Mouse (Mus musculus) kidney, embryonic 16.5 days (tissue): ENCODE data around the gene Brinp1. TPM values are rescaled to one million over a fixed set of nuclear protein-coding genes. Genes with fewer than 3 reads are reported as not detected.
A peak's percentile ranks its signal among the peaks of the same experiment; 100 is the strongest.
"Not testable (repeated sequence)": the region's sequence is repeated elsewhere in the genome, so short reads cannot be mapped to it uniquely, and the experiment has no call there.

Source experiments
- ATAC-seq: fragments of 200-750 bp; cut with Nextera tagmentation; 2 replicates; pipeline ENCODE4 v1.8.0; 2017; ENCODE audit warnings: moderate TSS enrichment; ENCODE audit not compliant: low FRiP score, low TSS enrichment
- H3K27ac ChIP-seq: fragments of 300-500 bp; sonication (generic); 2 replicates; pipeline ENCODE4 v1.5.1; 2014; ENCODE audit warnings: low read length
- H3K27me3 ChIP-seq: fragments of 300-500 bp; sonication (generic); 2 replicates; pipeline ENCODE4 v1.6.1; 2014; ENCODE audit warnings: low read length, control low read depth, mixed read lengths; ENCODE audit not compliant: insufficient read depth
- H3K36me3 ChIP-seq: fragments of 300-500 bp; sonication (generic); 2 replicates; pipeline ENCODE4 v1.6.1; 2014; ENCODE audit warnings: low read length, control low read depth, mixed read lengths; ENCODE audit not compliant: insufficient read depth
- H3K4me1 ChIP-seq: fragments of 300-500 bp; sonication (generic); 2 replicates; pipeline ENCODE4 v1.6.1; 2014; ENCODE audit warnings: low read length, control low read depth, mixed read lengths; ENCODE audit not compliant: insufficient read depth
- H3K4me2 ChIP-seq: fragments of 300-500 bp; sonication (generic); replicated peaks from 2 replicates; pipeline ENCODE4 v1.6.1; 2014; ENCODE audit warnings: low read depth, low read length
- H3K4me3 ChIP-seq: fragments of 300-500 bp; sonication (generic); 2 replicates; pipeline ENCODE4 v1.5.1; 2014; ENCODE audit warnings: mild to moderate bottlenecking, low read length
- H3K9ac ChIP-seq: fragments of 300-500 bp; sonication (generic); replicated peaks from 2 replicates; pipeline ENCODE4 v1.6.1; 2014; ENCODE audit warnings: low read length
- H3K9me3 ChIP-seq: fragments of 300-500 bp; sonication (generic); 2 replicates; pipeline ENCODE4 v1.6.1; 2016; ENCODE audit warnings: low read length, control low read depth
- WGBS: fragments of 180-500 bp; shearing (Covaris S2); extraction: QIAGEN DNeasy Blood & Tissue Kit; methylation state at CpG from one replicate; pipeline ENCODE4 v1.1.7; 2014; 5-methylcytosine and 5-hydroxymethylcytosine counted together
- polyA plus RNA-seq: library from polyadenylated mRNA; unstranded; fragments of >200 nt; fragmentation: Nextera tagmentation; extraction: Ambion mirVana; gene quantifications from 2 replicates; pipeline ENCODE4 v1.2.1, GENCODE M21; 2015

The Brinp1 gene
- polyA plus RNA-seq, 1 experiment from 2014 or later, result 5.5 TPM

- H3K9ac ChIP-seq, result no peak overlapping the region
- no peak overlapping the region for H3K27ac ChIP-seq
- no peak for ATAC-seq
- H3K4me2 ChIP-seq, result no peak overlapping the region
- no peaks in the 10 kb centered on the region for H3K9me3 ChIP-seq
- H3K4me3 ChIP-seq, result no peak overlapping the region
- no peaks in the 10 kb centered on the region for H3K36me3 ChIP-seq
- WGBS, result 65% methylated on average over 3 of the region's 3 CpGs
- no peaks in the 10 kb centered on the region for H3K27me3 ChIP-seq
- no peaks in the 10 kb centered on the region for H3K4me1 ChIP-seq
Observed at GRCm38 (mm10) chr4:68849671-68850070, 104.5 kb downstream of the Brinp1 start.

GRCm38 (mm10) chr4:68846976-68847375, 107.2 kb downstream of the Brinp1 start:
- H3K9me3 ChIP-seq, result no peaks in the 10 kb centered on the region
- no peak overlapping the region for H3K4me3 ChIP-seq
- ATAC-seq, result no peak
- H3K9ac ChIP-seq, result no peak overlapping the region
- H3K36me3 ChIP-seq, result no peaks in the 10 kb centered on the region
- no peaks in the 10 kb centered on the region for H3K4me1 ChIP-seq
- no peak overlapping the region for H3K4me2 ChIP-seq
- no peaks in the 10 kb centered on the region for H3K27me3 ChIP-seq
- 67% methylated on average over 1 of the region's 1 CpGs for WGBS
- no peak overlapping the region for H3K27ac ChIP-seq

- WGBS, result 52% methylated on average over 3 of the region's 3 CpGs
- H3K27me3 ChIP-seq, result no peaks in the 10 kb centered on the region
- no peaks in the 10 kb centered on the region for H3K36me3 ChIP-seq
- H3K9ac ChIP-seq, result no peak overlapping the region
- H3K27ac ChIP-seq, result no peak overlapping the region
- H3K4me2 ChIP-seq, result no peak overlapping the region
- H3K4me1 ChIP-seq, result no peaks in the 10 kb centered on the region
- H3K4me3 ChIP-seq, result no peak overlapping the region
- ATAC-seq, result no peak
- no peaks in the 10 kb centered on the region for H3K9me3 ChIP-seq
Observed at GRCm38 (mm10) chr4:68845964-68846363, 108.2 kb downstream of the Brinp1 start.

- not testable (repeated sequence) for ATAC-seq, H3K27me3 ChIP-seq, H3K4me3 ChIP-seq, H3K36me3 ChIP-seq, H3K9me3 ChIP-seq, H3K4me2 ChIP-seq, H3K4me1 ChIP-seq, H3K27ac ChIP-seq, H3K9ac ChIP-seq
Observed at GRCm38 (mm10) chr4:68813997-68814396, 140.2 kb downstream of the Brinp1 start.

GRCm38 (mm10) chr4:68806502-68806901, 147.7 kb downstream of the Brinp1 start:
- no peaks in the 10 kb centered on the region for H3K36me3 ChIP-seq

GRCm38 (mm10) chr4:68801923-68802855, 152.0 kb downstream of the Brinp1 start:
- Histone ChIP-seq H3K4me1 (0 out of 2 replicates have a peak, but pooled peaks cover 4% of the 10 kb centered on the region), H3K9me3 (no peaks in the 10 kb centered on the region), H3K27me3 (no peaks in the 10 kb centered on the region), H3K36me3 (no peaks in the 10 kb centered on the region), H3K4me3 (no peak overlapping the region), H3K9ac (no peak overlapping the region), H3K4me2 (no peak overlapping the region), H3K27ac (no peak overlapping the region)
- no peak for ATAC-seq
- WGBS, result 50% methylated on average over 6 of the region's 6 CpGs

More at GRCm38 (mm10) chr4:68806502-68806901, 147.7 kb downstream of the Brinp1 start:
- H3K27ac ChIP-seq, result no peak overlapping the region
- ATAC-seq, result peak; percentile 61; the same call in 1 of the 2 replicates
- no peaks in the 10 kb centered on the region for H3K9me3 ChIP-seq
- no peak overlapping the region for H3K4me2 ChIP-seq
- WGBS, result 26% methylated on average over 3 of the region's 3 CpGs
- H3K4me1 ChIP-seq, result 0 out of 2 replicates have a peak, but pooled peaks cover 4% of the 10 kb centered on the region
- H3K4me3 ChIP-seq, result no peak overlapping the region
- no peaks in the 10 kb centered on the region for H3K27me3 ChIP-seq
- H3K9ac ChIP-seq, result no peak overlapping the region

GRCm38 (mm10) chr4:68790003-68790402, 164.2 kb downstream of the Brinp1 start:
- no peak overlapping the region for H3K27ac ChIP-seq
- H3K9me3 ChIP-seq, result no peaks in the 10 kb centered on the region
- H3K4me2 ChIP-seq, result no peak overlapping the region
- no peaks in the 10 kb centered on the region for H3K4me1 ChIP-seq
- no peak; the same call in 1 of the 2 replicates for ATAC-seq
- no peak overlapping the region for H3K4me3 ChIP-seq
- no peak overlapping the region for H3K9ac ChIP-seq
- no peaks in the 10 kb centered on the region for H3K36me3 ChIP-seq
- 71% methylated on average over 5 of the region's 5 CpGs for WGBS
- no peaks in the 10 kb centered on the region for H3K27me3 ChIP-seq

GRCm38 (mm10) chr4:68788477-68788999, 165.7 kb downstream of the Brinp1 start:
- Histone ChIP-seq H3K9me3 (no peaks in the 10 kb centered on the region), H3K4me3 (no peak overlapping the region), H3K27ac (no peak overlapping the region), H3K9ac (no peak overlapping the region), H3K4me1 (no peaks in the 10 kb centered on the region), H3K4me2 (no peak overlapping the region), H3K27me3 (no peaks in the 10 kb centered on the region), H3K36me3 (no peaks in the 10 kb centered on the region)
- ATAC-seq, result no peak
- 43% methylated on average over 4 of the region's 4 CpGs for WGBS

GRCm38 (mm10) chr4:68787642-68788041, 166.6 kb downstream of the Brinp1 start:
- Histone ChIP-seq H3K4me3 (no peak overlapping the region), H3K9me3 (no peaks in the 10 kb centered on the region), H3K4me1 (no peaks in the 10 kb centered on the region), H3K36me3 (no peaks in the 10 kb centered on the region), H3K27ac (no peak overlapping the region), H3K27me3 (no peaks in the 10 kb centered on the region), H3K4me2 (no peak overlapping the region), H3K9ac (no peak overlapping the region)
- ATAC-seq, result no peak
- 64% methylated on average over 2 of the region's 2 CpGs for WGBS

- Histone ChIP-seq H3K36me3 (no peaks in the 10 kb centered on the region), H3K4me1 (no peaks in the 10 kb centered on the region), H3K4me3 (no peak overlapping the region), H3K27me3 (no peaks in the 10 kb centered on the region), H3K4me2 (no peak overlapping the region), H3K9me3 (no peaks in the 10 kb centered on the region), H3K9ac (no peak overlapping the region), H3K27ac (no peak overlapping the region)
- 63% methylated on average over 5 of the region's 5 CpGs for WGBS
- ATAC-seq, result no peak
Observed at GRCm38 (mm10) chr4:68768256-68768655, 185.9 kb downstream of the Brinp1 start.
